Mouse (Mus musculus) embryonic stem cell, embryonic (primary cell): ENCODE results near the gene Samd4.

Experiments used
- CTCF ChIA-PET, 4 experiments: fragments of 300-600 bp in 2 of 4; fragments of 350-600 bp in 2 of 4; sonication (Branson Sonifier 250); formaldehyde crosslinking; loops; one replicate each; lab custom pipeline; 2022; ENCODE audit warnings: inconsistent platforms in 2 of 4; lab: Charles Lee
- POLR2A ChIA-PET, 4 experiments: fragments of 300-600 bp in 2 of 4; fragments of 350-600 bp in 2 of 4; sonication (Branson Sonifier 250); formaldehyde crosslinking; loops; one replicate each; lab custom pipeline; 2022; ENCODE audit warnings: antibody characterized with exemption in 4 of 4, inconsistent platforms in 1 of 4; lab: Charles Lee

Samd4 gene

DNA sequence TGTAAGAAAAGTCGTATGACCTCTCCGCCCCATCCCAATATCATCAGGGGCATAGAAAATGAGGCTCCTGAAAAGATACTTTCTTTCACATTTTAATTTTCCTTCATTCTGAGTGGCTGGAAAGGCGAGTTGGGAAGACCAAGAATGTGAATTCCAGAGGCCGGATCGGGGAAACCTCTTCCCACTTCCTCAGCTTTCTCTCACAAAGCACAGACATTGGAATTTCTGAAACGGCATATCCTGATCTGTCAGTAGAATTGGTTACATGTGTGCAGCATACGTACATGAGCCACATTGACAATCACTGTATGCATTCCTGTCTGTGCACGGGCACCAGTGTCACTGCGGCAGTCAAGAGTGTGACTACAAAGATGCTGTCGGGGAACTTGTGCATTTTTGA, 11.3 kb downstream of the Samd4 start:
- ChIA-PET POLR2A (no interaction called here), CTCF (no interaction called here)

DNA sequence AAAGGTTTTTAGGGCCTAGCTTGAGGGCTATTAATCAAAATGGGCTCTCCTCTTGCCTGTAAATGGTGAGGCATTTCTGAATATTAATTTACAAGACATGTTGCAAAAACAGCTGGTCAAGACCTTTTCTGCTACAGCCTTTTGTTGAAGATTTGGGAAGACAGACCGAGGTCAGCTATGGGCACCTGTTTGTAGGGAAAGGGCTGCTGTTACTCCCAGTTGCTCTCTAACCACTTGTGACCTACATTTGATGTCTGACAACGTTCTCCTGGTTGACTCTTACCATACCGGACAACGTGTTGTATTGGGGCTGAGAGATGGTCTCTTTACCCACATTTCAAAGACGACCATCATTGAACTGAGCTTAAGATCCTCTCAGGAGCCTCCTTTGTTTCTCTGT, 15.3 kb downstream of the Samd4 start:
- ChIA-PET POLR2A (no interaction called here), CTCF (no interaction called here)

DNA sequence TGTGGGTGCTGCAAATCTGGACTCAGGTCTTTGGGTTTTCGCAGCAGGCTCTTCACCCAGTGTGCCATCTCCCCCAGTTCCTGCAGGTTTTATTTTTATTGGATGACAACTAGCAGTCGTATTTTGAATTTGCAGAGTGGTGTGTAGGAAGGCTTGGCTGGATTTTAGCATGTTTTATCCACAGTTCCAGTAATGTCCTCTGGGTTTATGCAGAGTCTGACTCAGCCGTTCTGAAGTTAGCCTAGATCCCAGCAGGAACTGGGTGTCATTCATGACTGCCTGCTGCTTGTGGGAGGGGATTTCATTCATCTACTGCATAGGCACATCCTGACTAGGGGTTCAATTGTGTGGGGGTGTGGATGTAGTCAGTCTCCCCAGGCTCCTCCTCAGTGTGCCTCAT, 16.0 kb downstream of the Samd4 start:
- ChIA-PET POLR2A (no interaction called here), CTCF (no interaction called here)

GRCm38 (mm10) chr14:46902498-46903087, 19.9 kb downstream of the Samd4 start:
- CTCF ChIA-PET, result interaction anchor here in 1 of 4 experiments (0.6 kb wide), 1 partner anchor 617 kb away, joined by 3 read pairs; no protein-coding TSS in a partner anchor
- POLR2A ChIA-PET, result no interaction called here

DNA sequence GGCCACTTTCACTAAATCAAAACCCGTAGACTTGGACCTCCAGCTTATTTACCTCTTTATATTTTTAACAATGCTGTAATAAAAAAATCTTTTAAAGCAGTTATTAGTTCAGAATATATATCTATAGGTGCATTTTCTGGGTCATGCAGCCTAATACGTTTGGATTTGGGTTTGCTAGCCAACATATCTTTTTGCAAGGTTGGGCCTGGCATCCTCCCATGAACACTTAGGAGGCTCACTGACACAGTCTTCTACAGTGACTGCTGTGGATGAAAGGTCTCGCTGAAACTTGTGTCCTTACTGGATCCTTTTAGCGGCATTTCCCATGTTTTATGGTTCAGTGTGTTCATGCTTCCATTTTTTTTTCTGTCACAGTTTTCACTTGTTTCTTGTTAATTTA, 21.6 kb downstream of the Samd4 start:
- ChIA-PET CTCF (no interaction called here), POLR2A (interaction anchor here in 1 of 4 experiments (0.5 kb wide), 1 partner anchor 298 kb away, joined by 3 read pairs; no protein-coding TSS in a partner anchor)

DNA sequence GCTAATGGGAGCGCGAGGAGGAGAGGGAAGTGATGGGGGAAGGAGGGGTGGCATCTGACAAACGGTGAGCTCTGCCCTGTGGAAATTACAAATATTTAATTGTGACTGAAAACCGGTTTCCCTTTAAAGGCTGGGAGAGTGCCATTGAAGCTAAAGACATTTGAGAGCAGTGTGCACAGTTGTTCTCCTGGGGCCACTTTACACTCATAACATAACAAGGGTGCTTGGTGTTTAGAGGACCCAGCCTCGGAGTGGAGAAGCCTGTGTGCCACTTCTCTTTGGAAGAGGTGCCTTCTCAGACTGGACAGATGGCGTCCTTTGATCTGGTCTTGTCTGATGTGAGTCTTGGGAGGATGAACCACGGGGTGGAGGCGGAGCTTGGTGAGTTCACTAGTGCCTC, 26.2 kb downstream of the Samd4 start:
- ChIA-PET CTCF (no interaction called here), POLR2A (no interaction called here)

- POLR2A ChIA-PET, result no interaction called here
- CTCF ChIA-PET, result no interaction called here
These were observed 29.8 kb downstream of the Samd4 start for GRCm38 (mm10) chr14:46912496-46912895.

DNA sequence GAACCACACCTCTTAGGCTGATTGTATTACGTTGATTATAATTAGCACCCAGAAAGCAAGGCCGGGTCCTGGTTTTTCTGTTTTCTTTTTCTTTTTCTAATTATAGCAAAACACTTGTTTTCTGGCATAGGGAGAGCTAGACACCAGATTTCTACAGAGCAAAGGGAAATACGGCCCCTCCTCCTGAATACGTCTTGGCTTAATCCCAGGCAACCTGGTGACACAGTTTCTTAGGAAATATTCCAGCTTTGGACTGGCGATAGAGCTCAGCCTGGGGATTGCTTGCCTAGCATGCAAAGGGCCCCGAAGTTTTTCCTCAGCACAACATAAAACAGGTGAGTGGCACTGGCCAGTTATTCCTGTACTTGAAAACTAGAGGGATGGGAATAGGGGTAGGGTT, 31.7 kb downstream of the Samd4 start:
- ChIA-PET CTCF (no interaction called here), POLR2A (no interaction called here)

GRCm38 (mm10) chr14:46915555-46915954, 32.9 kb downstream of the Samd4 start:
- CTCF ChIA-PET, result interaction anchor here in 1 of 4 experiments (1.1 kb wide), 1 partner anchor 171 kb away, joined by 4 read pairs; no protein-coding TSS in a partner anchor

GRCm38 (mm10) chr14:46916581-46916980, 33.9 kb downstream of the Samd4 start:
- CTCF ChIA-PET, result interaction anchor here in 1 of 4 experiments (0.6 to 1.1 kb wide), 2 partner anchors 170 to 297 kb away, joined by 3 to 4 read pairs; no protein-coding TSS in a partner anchor
- POLR2A ChIA-PET, result no interaction called here

More at GRCm38 (mm10) chr14:46915555-46915954, 32.9 kb downstream of the Samd4 start:
- POLR2A ChIA-PET, result no interaction called here

- ChIA-PET CTCF (interaction anchor here in 1 of 4 experiments (0.6 kb wide), 1 partner anchor 296 kb away, joined by 3 read pairs; no protein-coding TSS in a partner anchor), POLR2A (no interaction called here)
These were observed 34.5 kb downstream of the Samd4 start for GRCm38 (mm10) chr14:46917136-46917535.

DNA sequence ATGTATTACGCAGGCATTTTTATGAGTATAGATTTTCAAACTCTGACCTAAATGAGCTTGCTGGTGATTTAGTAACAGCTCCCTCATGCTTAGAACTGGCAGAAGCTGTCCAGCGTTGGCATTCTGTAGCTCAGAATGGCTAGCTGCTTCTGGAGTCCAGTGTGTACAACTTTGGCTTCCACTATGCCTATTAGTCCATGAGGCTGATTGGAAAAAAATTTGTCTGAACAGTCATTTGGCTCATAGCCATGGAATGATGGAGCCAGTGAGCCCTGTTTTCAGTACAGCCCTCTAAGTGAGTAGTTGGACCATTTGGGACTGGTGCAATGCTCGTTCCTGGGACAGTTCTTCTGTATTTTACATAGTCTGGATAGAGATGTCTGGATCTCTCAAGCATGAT, 34.9 kb downstream of the Samd4 start:
- ChIA-PET CTCF (no interaction called here), POLR2A (no interaction called here)

- ChIA-PET POLR2A (no interaction called here), CTCF (no interaction called here)
These were observed 37.8 kb downstream of the Samd4 start for GRCm38 (mm10) chr14:46920496-46920895.

DNA sequence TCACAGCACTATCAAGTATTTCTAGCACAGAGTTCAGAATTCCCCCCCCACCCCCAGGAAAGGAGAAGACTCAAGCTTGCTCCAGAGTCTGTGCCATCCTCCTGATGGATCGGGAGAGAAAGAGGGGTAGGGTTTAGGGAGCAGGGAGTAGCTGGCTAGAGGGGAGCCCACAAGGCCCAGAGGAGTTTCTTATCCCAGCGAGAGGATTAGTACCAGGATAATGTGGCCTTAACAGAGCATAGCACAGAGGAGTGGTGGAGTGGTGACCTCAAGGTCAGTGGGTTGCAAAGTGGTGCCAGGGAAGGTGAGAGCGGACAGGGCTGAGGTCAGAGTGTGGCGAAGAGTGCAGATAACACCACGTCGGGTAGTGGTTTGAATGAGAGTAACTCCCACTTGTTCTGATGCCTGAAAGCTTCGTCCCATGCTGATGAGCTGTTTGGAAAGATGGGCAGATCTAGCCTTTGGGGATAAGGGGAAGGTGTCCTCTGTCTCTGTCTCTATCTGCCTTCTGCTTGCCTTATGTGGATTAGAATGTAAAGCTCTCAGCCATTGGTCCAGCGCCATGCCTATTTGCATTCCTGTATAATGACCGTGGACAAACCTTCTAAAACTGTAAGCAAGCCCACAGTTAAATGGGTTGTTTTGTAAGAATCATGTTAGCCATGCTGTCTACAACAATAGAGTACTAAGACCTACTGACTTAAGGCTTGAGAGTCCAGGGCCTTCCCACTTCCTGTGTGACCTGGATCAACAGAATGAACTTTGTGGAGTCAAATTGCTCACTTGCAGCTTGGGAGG, 38.7 kb downstream of the Samd4 start:
- POLR2A ChIA-PET, result no interaction called here
- CTCF ChIA-PET, result no interaction called here

DNA sequence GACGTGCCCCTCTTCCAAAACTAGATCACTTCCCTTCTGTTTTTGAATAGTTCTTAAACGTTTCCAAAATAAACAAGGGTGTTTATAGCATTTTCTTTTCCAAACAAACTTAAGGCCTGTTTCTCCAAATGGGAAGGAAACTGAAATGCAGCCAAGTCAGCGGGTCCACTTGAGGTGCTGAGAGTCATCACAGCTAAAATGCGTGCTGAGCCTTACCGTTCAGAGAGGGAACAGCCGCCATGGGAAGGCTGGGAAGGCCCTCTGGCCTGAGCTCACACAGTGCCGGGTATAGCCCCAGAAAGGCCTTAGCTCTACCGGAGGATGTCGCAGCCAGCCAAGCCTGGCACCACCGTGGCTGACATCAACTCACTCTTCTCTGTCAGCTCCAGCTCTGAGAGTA, 41.3 kb downstream of the Samd4 start:
- ChIA-PET CTCF (interaction anchor here in 1 of 4 experiments (1.0 kb wide), 1 partner anchor 163 kb away, joined by 3 read pairs; no protein-coding TSS in a partner anchor), POLR2A (interaction anchor here in 1 of 4 experiments (0.8 kb wide), 1 partner anchor 17 kb away, joined by 5 read pairs; no protein-coding TSS in a partner anchor)

DNA sequence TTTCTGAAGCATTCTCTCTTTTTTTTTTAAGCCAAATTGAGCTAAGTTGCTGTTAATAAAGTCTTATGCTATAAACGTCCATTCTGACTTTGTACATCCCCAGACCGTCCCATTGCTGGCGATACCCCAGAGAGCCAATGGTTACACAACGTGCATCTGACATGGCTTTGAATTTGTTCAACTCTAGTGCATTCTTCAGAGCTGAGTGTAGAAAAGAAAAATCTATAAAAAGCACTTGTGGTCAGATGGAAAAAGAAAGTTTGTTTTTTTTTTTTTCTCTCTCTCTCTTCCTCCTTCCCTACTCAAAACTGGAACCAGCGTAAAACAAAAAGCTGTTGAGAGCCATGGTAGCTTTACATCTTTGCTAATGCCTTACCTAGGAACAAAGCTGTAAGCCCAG, 41.8 kb downstream of the Samd4 start:
- ChIA-PET CTCF (interaction anchor here in 1 of 4 experiments (1.0 kb wide), 1 partner anchor 163 kb away, joined by 3 read pairs; no protein-coding TSS in a partner anchor), POLR2A (interaction anchor here in 1 of 4 experiments (0.8 kb wide), 1 partner anchor 17 kb away, joined by 5 read pairs; no protein-coding TSS in a partner anchor)

DNA sequence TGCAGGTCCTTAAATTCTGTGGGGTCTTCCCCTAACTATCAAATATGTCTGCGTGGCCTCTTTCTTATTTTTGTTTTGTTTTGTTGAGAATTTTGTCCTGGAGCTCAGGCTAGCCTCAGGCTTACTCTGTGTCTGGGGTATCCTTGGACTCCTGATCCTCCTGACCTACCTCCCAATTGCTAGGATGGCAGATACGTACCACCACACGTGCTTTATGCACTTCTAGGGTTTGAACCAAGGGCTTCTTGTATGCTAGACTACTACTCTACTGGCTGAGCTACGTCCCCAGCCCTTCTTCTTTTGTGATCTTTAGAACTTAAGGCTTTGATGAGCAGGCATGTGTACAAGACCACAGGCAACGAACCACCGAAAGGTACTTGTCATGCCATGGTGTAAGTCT, 45.9 kb downstream of the Samd4 start:
- POLR2A ChIA-PET, result no interaction called here
- CTCF ChIA-PET, result no interaction called here

GRCm38 (mm10) chr14:46932121-46932520, 49.5 kb downstream of the Samd4 start:
- POLR2A ChIA-PET, result no interaction called here

GRCm38 (mm10) chr14:46932708-46933107, 50.1 kb downstream of the Samd4 start:
- POLR2A ChIA-PET, result interaction anchor here in 1 of 4 experiments (0.6 kb wide), 1 partner anchor 230 kb away, joined by 5 read pairs; no protein-coding TSS in a partner anchor

More at GRCm38 (mm10) chr14:46932121-46932520, 49.5 kb downstream of the Samd4 start:
- CTCF ChIA-PET, result no interaction called here

GRCm38 (mm10) chr14:46941077-46941476, 58.4 kb downstream of the Samd4 start:
- ChIA-PET POLR2A (interaction anchor here in 2 of 4 experiments (0.7 kb wide), 3 partner anchors 17 to 249 kb away, joined by 3 to 5 read pairs (median 4); no protein-coding TSS in a partner anchor), CTCF (interaction anchor here in 3 of 4 experiments (0.7 to 1.5 kb wide), 4 partner anchors 95 to 146 kb away, joined by 3 to 4 read pairs (median 4); no protein-coding TSS in a partner anchor)

More at GRCm38 (mm10) chr14:46932708-46933107, 50.1 kb downstream of the Samd4 start:
- CTCF ChIA-PET, result no interaction called here
